Mouse (Mus musculus) gastrocnemius, postnatal 36 days (tissue): ENCODE measurements at regions not wholly inside any gene's neighbourhood (a gene's known extent, or its start where the extent isn't known, plus 50 kb on each side); places are given as distances from the start of the nearest gene placed in this dataset.
"Not testable (repeated sequence)": the region's sequence is repeated elsewhere in the genome, so short reads cannot be mapped to it uniquely, and the experiment has no call there.

ENCODE experiments used
- DNase-seq, 2 experiments: peaks; one replicate each; pipeline ENCODE4 v3.0.0; 2022
- intact Hi-C: fragments of 180-260 bp; cut with DNase I; formaldehyde crosslinking; loops from one replicate; pipeline ENCODE4 v1.15.1; 2025

DNA sequence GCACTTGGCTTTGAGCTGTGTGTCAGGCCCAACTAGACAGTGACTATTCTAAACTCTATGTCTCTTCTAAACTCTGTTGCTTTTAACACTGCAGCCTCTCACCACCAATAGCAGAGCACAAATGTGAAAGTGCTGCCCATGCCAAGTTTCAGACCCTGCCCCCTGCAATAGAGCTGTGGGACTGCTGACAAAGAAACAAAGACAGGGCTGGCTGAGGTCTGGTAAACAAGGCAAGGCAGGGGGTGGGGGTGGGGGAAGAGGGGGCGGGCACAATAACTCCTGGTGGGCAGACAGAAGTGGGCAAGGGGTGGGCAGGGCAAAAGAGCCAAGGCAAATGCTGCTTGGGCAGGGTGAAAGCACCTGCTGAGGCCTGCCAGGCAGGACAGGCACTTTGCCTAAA, 172.9 kb upstream of the 9130204L05Rik start:
- DNase-seq: no peak
- intact Hi-C loops: no loop called here

GRCm38 (mm10) chr3:91254926-91255325, 164.3 kb upstream of the 9130204L05Rik start:
- DNase-seq, intact Hi-C loops: not testable (repeated sequence)

GRCm38 (mm10) chr3:91223157-91223556, 132.6 kb upstream of the 9130204L05Rik start:
- intact Hi-C loops: loop anchor here (5.0 kb wide), 1 partner anchor 69 kb away; no protein-coding TSS in a partner anchor
- DNase-seq: no peak

GRCm38 (mm10) chr3:91213280-91213679, 122.7 kb upstream of the 9130204L05Rik start:
- no peak for DNase-seq
- intact Hi-C loops: no loop called here
